Mouse (Mus musculus) G1E (cell line): ENCODE results near the gene Gm10491. TPM values are rescaled to one million over a fixed set of nuclear protein-coding genes. Genes with fewer than 3 reads are reported as not detected.

Experiments used
- ATAC-seq: 2 replicates; pipeline ENCODE4 v1.8.0; 2016; ENCODE audit warnings: mild to moderate bottlenecking; ENCODE audit not compliant: insufficient number of reproducible peaks, poor library complexity, low FRiP score, severe bottlenecking; ENCODE audit errors: extremely low read depth
- DNase-seq: peaks from one replicate; pipeline ENCODE4 v3.0.0; 2012; ENCODE audit warnings: low spot score
- H3K27me3 ChIP-seq: 2 replicates; pipeline ENCODE4 v1.6.1; 2012; ENCODE audit warnings: mild to moderate bottlenecking, low read length, inconsistent platforms; ENCODE audit not compliant: insufficient read depth
- H3K36me3 ChIP-seq: replicated peaks from 2 replicates; pipeline ENCODE3; 2012; ENCODE audit warnings: mild to moderate bottlenecking, inconsistent platforms
- H3K4me1 ChIP-seq: 2 replicates; pipeline ENCODE4 v1.6.1; 2012; ENCODE audit warnings: low read depth, low read length, inconsistent platforms, mixed read lengths; ENCODE audit not compliant: insufficient read depth
- H3K4me3 ChIP-seq: 2 replicates; pipeline ENCODE4 v1.5.1; 2012; ENCODE audit warnings: low read depth, mild to moderate bottlenecking, inconsistent platforms, low read length, moderate library complexity, mixed read lengths
- H3K9me3 ChIP-seq: replicated peaks from 2 replicates; pipeline ENCODE4 v1.6.1; 2012; ENCODE audit warnings: inconsistent platforms
- CTCF ChIP-seq: IDR thresholded peaks from 2 replicates; pipeline ENCODE4 v1.5.1; 2012; ENCODE audit warnings: low read depth, low read length, inconsistent platforms, mixed read lengths
- GATA1 ChIP-seq: IDR thresholded peaks from 2 replicates; pipeline ENCODE4 v1.6.1; 2012; ENCODE audit warnings: borderline replicate concordance, low read length, inconsistent platforms, mixed read lengths
- GATA2 ChIP-seq: IDR thresholded peaks from 2 replicates; pipeline ENCODE4 v1.6.1; 2012; ENCODE audit warnings: low read depth, low read length, inconsistent platforms, borderline replicate concordance
- POLR2AphosphoS5 ChIP-seq: IDR thresholded peaks from 2 replicates; pipeline ENCODE4 v1.6.1; 2012; ENCODE audit warnings: low read depth, low read length, inconsistent platforms; ENCODE audit not compliant: insufficient replicate concordance
- TAL1 ChIP-seq: conservative IDR thresholded peaks from 2 replicates; pipeline ENCODE4 v1.6.1; 2012; ENCODE audit warnings: low read depth, low read length, inconsistent platforms, mixed read lengths
- polyA plus RNA-seq: library from polyadenylated mRNA; stranded (reverse); fragments of >175 nt; gene quantifications from 2 replicates; pipeline ENCODE4 v1.2.3, GENCODE M21; 2012
- total RNA-seq, 2 experiments: library from RNA; stranded (forward) in 1 of 2; stranded (reverse) in 1 of 2; fragments of 200-1000 nt in 1 of 2; fragments of >200 nt in 1 of 2; fragmentation: Nextera tagmentation in 1 of 2; gene quantifications; 2 replicates each; pipeline ENCODE4 v1.2.3; 2014 to 2017

Gene Gm10491
- total and polyA plus RNA-seq, 3 experiments, result not detected

GRCm38 (mm10) chrX:7865343-7865742, 42.3 kb downstream of the Gm10491 start:
- H3K4me1 ChIP-seq, result no peaks in the 10 kb centered on the region; the same call in 1 of the 2 replicates
- no peaks in the 10 kb centered on the region for H3K9me3 ChIP-seq
- TF ChIP-seq GATA2, result no peak
- no peak for TF ChIP-seq POLR2AphosphoS5
- no peak for TF ChIP-seq TAL1
- TF ChIP-seq GATA1, result no peak
- no peak for TF ChIP-seq CTCF
- ATAC-seq, result no peak
- no peak for DNase-seq
- H3K4me3 ChIP-seq, result no peak overlapping the region
- peaks cover 75% of the 10 kb centered on the region for H3K36me3 ChIP-seq
- no peaks in the 10 kb centered on the region for H3K27me3 ChIP-seq

- no peak for ATAC-seq
- Histone ChIP-seq H3K9me3 (no peaks in the 10 kb centered on the region), H3K27me3 (no peaks in the 10 kb centered on the region), H3K4me3 (no peak overlapping the region), H3K4me1 (peaks cover 2% of the 10 kb centered on the region; the same call in 1 of the 2 replicates), H3K36me3 (peaks cover 79% of the 10 kb centered on the region)
- no peak for DNase-seq
- no peak for TF ChIP-seq GATA2
- TF ChIP-seq TAL1, result no peak
Observed at GRCm38 (mm10) chrX:7864551-7864950, 43.1 kb downstream of the Gm10491 start.

- ATAC-seq (no peak), DNase-seq (no peak)
- Histone ChIP-seq H3K27me3 (no peaks in the 10 kb centered on the region), H3K4me1 (peaks cover 8% of the 10 kb centered on the region), H3K4me3 (no peak overlapping the region), H3K9me3 (no peaks in the 10 kb centered on the region), H3K36me3 (peaks cover 83% of the 10 kb centered on the region)
- TF ChIP-seq GATA1, result no peak
- no peak for TF ChIP-seq POLR2AphosphoS5
Observed at GRCm38 (mm10) chrX:7863181-7863580, 44.5 kb downstream of the Gm10491 start.

GRCm38 (mm10) chrX:7859191-7859753, 48.4 kb downstream of the Gm10491 start:
- peaks cover 8% of the 10 kb centered on the region for H3K4me1 ChIP-seq
- peak; percentile 2 for DNase-seq
- TF ChIP-seq GATA2 (no peak), GATA1 (no peak), POLR2AphosphoS5 (no peak), TAL1 (no peak), CTCF (no peak)
- no peak overlapping the region for H3K4me3 ChIP-seq
- H3K9me3 ChIP-seq, result no peaks in the 10 kb centered on the region
- peaks cover 67% of the 10 kb centered on the region for H3K36me3 ChIP-seq
- ATAC-seq, result no peak
- H3K27me3 ChIP-seq, result no peaks in the 10 kb centered on the region

Other genes with a start within 250 kb of the Gm10491 start
Only the 20 nearest of the 25 such genes appear.
- gene Wdr45, start 193.5 kb downstream of the Gm10491 start, total RNA-seq (2014; fragmentation: Nextera tagmentation), result 25.1 and 36.1 TPM in 2 replicates
- 27.9 and 30.8 TPM in 2 replicates for gene Wdr45, start 193.5 kb downstream of the Gm10491 start, total RNA-seq (2017)
- gene Wdr45, start 193.5 kb downstream of the Gm10491 start, polyA plus RNA-seq, result 10.8 and 11.4 TPM in 2 replicates
- gene Gm45208, start 185.6 kb downstream of the Gm10491 start, total RNA-seq (2014; fragmentation: Nextera tagmentation), result not detected in 2 replicates
- 0.44 TPM in 1 of 2 replicates, not detected in the other for gene Gm45208, start 185.6 kb downstream of the Gm10491 start, total RNA-seq (2017)
- gene Gm45208, start 185.6 kb downstream of the Gm10491 start, polyA plus RNA-seq, result 1.1 and 2.0 TPM in 2 replicates
- 22.6 and 34.0 TPM in 2 replicates for gene Praf2, start 179.4 kb downstream of the Gm10491 start, total RNA-seq (2014; fragmentation: Nextera tagmentation)
- 5.0 and 5.7 TPM in 2 replicates for gene Praf2, start 179.4 kb downstream of the Gm10491 start, total RNA-seq (2017)
- gene Praf2, start 179.4 kb downstream of the Gm10491 start, polyA plus RNA-seq, result 10.8 and 12.0 TPM in 2 replicates
- gene Ccdc120, start 156.9 kb downstream of the Gm10491 start, total RNA-seq (2014; fragmentation: Nextera tagmentation), result 1.4 and 2.3 TPM in 2 replicates
- 0.70 and 0.76 TPM in 2 replicates for gene Ccdc120, start 156.9 kb downstream of the Gm10491 start, total RNA-seq (2017)
- gene Ccdc120, start 156.9 kb downstream of the Gm10491 start, polyA plus RNA-seq, result 10.2 and 12.2 TPM in 2 replicates
- gene Tfe3, start 145.3 kb downstream of the Gm10491 start, total RNA-seq (2014; fragmentation: Nextera tagmentation), result 78.7 and 81.0 TPM in 2 replicates
- gene Tfe3, start 145.3 kb downstream of the Gm10491 start, total RNA-seq (2017), result 14.1 and 17.0 TPM in 2 replicates
- gene Tfe3, start 145.3 kb downstream of the Gm10491 start, polyA plus RNA-seq, result 51.8 and 65.1 TPM in 2 replicates
- 77.0 and 116 TPM in 2 replicates for gene Gripap1, start 118.1 kb downstream of the Gm10491 start, total RNA-seq (2014; fragmentation: Nextera tagmentation)
- 45.7 and 53.8 TPM in 2 replicates for gene Gripap1, start 118.1 kb downstream of the Gm10491 start, total RNA-seq (2017)
- 24.6 and 30.6 TPM in 2 replicates for gene Gripap1, start 118.1 kb downstream of the Gm10491 start, polyA plus RNA-seq
- gene Kcnd1, start 85.5 kb downstream of the Gm10491 start, total RNA-seq (2014; fragmentation: Nextera tagmentation), result 1.1 and 4.1 TPM in 2 replicates
- gene Kcnd1, start 85.5 kb downstream of the Gm10491 start, total RNA-seq (2017), result 0.23 and 0.27 TPM in 2 replicates
- 0.28 and 0.41 TPM in 2 replicates for gene Kcnd1, start 85.5 kb downstream of the Gm10491 start, polyA plus RNA-seq
- gene Otud5, start 66.5 kb downstream of the Gm10491 start, total RNA-seq (2014; fragmentation: Nextera tagmentation), result 68.1 and 71.8 TPM in 2 replicates
- 53.3 and 53.7 TPM in 2 replicates for gene Otud5, start 66.5 kb downstream of the Gm10491 start, total RNA-seq (2017)
- gene Otud5, start 66.5 kb downstream of the Gm10491 start, polyA plus RNA-seq, result 84.0 and 86.5 TPM in 2 replicates
- 7.4 and 12.8 TPM in 2 replicates for gene Pim2, start 29.6 kb downstream of the Gm10491 start, total RNA-seq (2014; fragmentation: Nextera tagmentation)
- gene Pim2, start 29.6 kb downstream of the Gm10491 start, total RNA-seq (2017), result 1.8 and 2.2 TPM in 2 replicates
- 23.1 and 25.6 TPM in 2 replicates for gene Pim2, start 29.6 kb downstream of the Gm10491 start, polyA plus RNA-seq
- gene Slc35a2, start 23.8 kb downstream of the Gm10491 start, total RNA-seq (2014; fragmentation: Nextera tagmentation), result 9.6 and 13.5 TPM in 2 replicates
- gene Slc35a2, start 23.8 kb downstream of the Gm10491 start, total RNA-seq (2017), result 34.0 and 39.4 TPM in 2 replicates
- 75.8 and 107 TPM in 2 replicates for gene Slc35a2, start 23.8 kb downstream of the Gm10491 start, polyA plus RNA-seq
- gene Pqbp1, start 8.6 kb downstream of the Gm10491 start, total RNA-seq (2014; fragmentation: Nextera tagmentation), result 50.0 and 64.3 TPM in 2 replicates
- 146 and 162 TPM in 2 replicates for gene Pqbp1, start 8.6 kb downstream of the Gm10491 start, total RNA-seq (2017)
- gene Pqbp1, start 8.6 kb downstream of the Gm10491 start, polyA plus RNA-seq, result 152 and 167 TPM in 2 replicates
- gene Timm17b, start 8.5 kb downstream of the Gm10491 start, total RNA-seq (2014; fragmentation: Nextera tagmentation), result 195 and 197 TPM in 2 replicates
- gene Timm17b, start 8.5 kb downstream of the Gm10491 start, total RNA-seq (2017), result 72.9 and 78.8 TPM in 2 replicates
- gene Timm17b, start 8.5 kb downstream of the Gm10491 start, polyA plus RNA-seq, result 122 and 139 TPM in 2 replicates
- not detected in 2 replicates for gene Gm10490, start 1.7 kb upstream of the Gm10491 start, total RNA-seq (2014; fragmentation: Nextera tagmentation)
- 1.5 TPM in 1 of 2 replicates, not detected in the other for gene Gm10490, start 1.7 kb upstream of the Gm10491 start, total RNA-seq (2017)
- not detected in 2 replicates for gene Gm10490, start 1.7 kb upstream of the Gm10491 start, polyA plus RNA-seq
- not detected in 2 replicates for gene Pcsk1n, start 12.0 kb upstream of the Gm10491 start, total RNA-seq (2014; fragmentation: Nextera tagmentation)
- not detected in 2 replicates for gene Pcsk1n, start 12.0 kb upstream of the Gm10491 start, total RNA-seq (2017)
- gene Pcsk1n, start 12.0 kb upstream of the Gm10491 start, polyA plus RNA-seq, result not detected in 2 replicates
- gene Eras, start 20.8 kb upstream of the Gm10491 start, total RNA-seq (2014; fragmentation: Nextera tagmentation), result not detected in 2 replicates
- not detected in 2 replicates for gene Eras, start 20.8 kb upstream of the Gm10491 start, total RNA-seq (2017)
- gene Eras, start 20.8 kb upstream of the Gm10491 start, polyA plus RNA-seq, result not detected in 2 replicates
- gene Hdac6, start 40.1 kb upstream of the Gm10491 start, total RNA-seq (2014; fragmentation: Nextera tagmentation), result 14.5 and 17.2 TPM in 2 replicates
- gene Hdac6, start 40.1 kb upstream of the Gm10491 start, total RNA-seq (2017), result 5.5 and 8.9 TPM in 2 replicates
- gene Hdac6, start 40.1 kb upstream of the Gm10491 start, polyA plus RNA-seq, result 6.0 and 6.5 TPM in 2 replicates
- 93.3 and 105 TPM in 2 replicates for gene Gata1, start 70.2 kb upstream of the Gm10491 start, total RNA-seq (2014; fragmentation: Nextera tagmentation)
- gene Gata1, start 70.2 kb upstream of the Gm10491 start, total RNA-seq (2017), result 38.1 and 41.0 TPM in 2 replicates
- gene Gata1, start 70.2 kb upstream of the Gm10491 start, polyA plus RNA-seq, result 46.2 and 48.8 TPM in 2 replicates
- not detected in 2 replicates for gene Glod5, start 110.7 kb upstream of the Gm10491 start, total RNA-seq (2014; fragmentation: Nextera tagmentation)
- gene Glod5, start 110.7 kb upstream of the Gm10491 start, total RNA-seq (2017), result not detected in 2 replicates
- gene Glod5, start 110.7 kb upstream of the Gm10491 start, polyA plus RNA-seq, result not detected in 2 replicates
- 64.5 and 66.6 TPM in 2 replicates for gene Suv39h1, start 166.9 kb upstream of the Gm10491 start, total RNA-seq (2014; fragmentation: Nextera tagmentation)
- 69.7 and 70.5 TPM in 2 replicates for gene Suv39h1, start 166.9 kb upstream of the Gm10491 start, total RNA-seq (2017)
- 15.0 and 23.6 TPM in 2 replicates for gene Suv39h1, start 166.9 kb upstream of the Gm10491 start, polyA plus RNA-seq
- 86.1 and 101 TPM in 2 replicates for gene Was, start 182.7 kb upstream of the Gm10491 start, total RNA-seq (2014; fragmentation: Nextera tagmentation)
- 99.6 and 105 TPM in 2 replicates for gene Was, start 182.7 kb upstream of the Gm10491 start, total RNA-seq (2017)
- 198 and 247 TPM in 2 replicates for gene Was, start 182.7 kb upstream of the Gm10491 start, polyA plus RNA-seq